Mouse (Mus musculus): ENCODE results near the gene Ralgps2. TPM values are rescaled to one million over a fixed set of nuclear protein-coding genes. Genes with fewer than 3 reads are reported as not detected.

The Ralgps2 gene
- total RNA-seq, 2 experiments from 2014 or later = 12.7 to 22.4 TPM

- no peak for ATAC-seq (replicated peaks; ENCODE audit: low FRiP score, low TSS enrichment, poor library complexity, severe bottlenecking)
Measured at GRCm38 (mm10) chr1:156852872-156853271, 86.6 kb downstream of the Ralgps2 start.

GRCm38 (mm10) chr1:156852409-156852808, 87.0 kb downstream of the Ralgps2 start:
- ATAC-seq (replicated peaks; ENCODE audit: low FRiP score, low TSS enrichment, poor library complexity, severe bottlenecking) = no peak

GRCm38 (mm10) chr1:156847098-156847497, 92.3 kb downstream of the Ralgps2 start:
- ATAC-seq (replicated peaks; ENCODE audit: low FRiP score, low TSS enrichment, poor library complexity, severe bottlenecking) = 0 out of 2 replicates have a peak, but pooled peaks have one; percentile 55

GRCm38 (mm10) chr1:156841625-156842339, 97.6 kb downstream of the Ralgps2 start:
- peak; percentile 61 for ATAC-seq (replicated peaks; ENCODE audit: low FRiP score, low TSS enrichment, poor library complexity, severe bottlenecking)

- no peak for ATAC-seq (replicated peaks; ENCODE audit: low FRiP score, low TSS enrichment, poor library complexity, severe bottlenecking)
Measured at GRCm38 (mm10) chr1:156838695-156839094, 100.7 kb downstream of the Ralgps2 start.

- no peak for ATAC-seq (replicated peaks; ENCODE audit: low FRiP score, low TSS enrichment, poor library complexity, severe bottlenecking)
Measured at GRCm38 (mm10) chr1:156838177-156838576, 101.2 kb downstream of the Ralgps2 start, which contains the start of gene Angptl1. Gene Angptl1, plus strand, starts transcription at chr1:156838562.

- no peak for ATAC-seq (replicated peaks; ENCODE audit: low FRiP score, low TSS enrichment, poor library complexity, severe bottlenecking)
Measured at GRCm38 (mm10) chr1:156819236-156819635, 120.2 kb downstream of the Ralgps2 start.

GRCm38 (mm10) chr1:156813485-156813884, 125.9 kb downstream of the Ralgps2 start:
- ATAC-seq (replicated peaks; ENCODE audit: low FRiP score, low TSS enrichment, poor library complexity, severe bottlenecking) = no peak

GRCm38 (mm10) chr1:156812716-156813115, 126.7 kb downstream of the Ralgps2 start:
- ATAC-seq (replicated peaks; ENCODE audit: low FRiP score, low TSS enrichment, poor library complexity, severe bottlenecking) = no peak

GRCm38 (mm10) chr1:156811928-156812327, 127.5 kb downstream of the Ralgps2 start:
- no peak for ATAC-seq (replicated peaks; ENCODE audit: low FRiP score, low TSS enrichment, poor library complexity, severe bottlenecking)

GRCm38 (mm10) chr1:156808332-156808731, 131.1 kb downstream of the Ralgps2 start:
- ATAC-seq (replicated peaks; ENCODE audit: low FRiP score, low TSS enrichment, poor library complexity, severe bottlenecking) = 0 out of 2 replicates have a peak, but pooled peaks have one; percentile 18

GRCm38 (mm10) chr1:156801276-156801675, 138.2 kb downstream of the Ralgps2 start:
- no peak for ATAC-seq (replicated peaks; ENCODE audit: low FRiP score, low TSS enrichment, poor library complexity, severe bottlenecking)

GRCm38 (mm10) chr1:156796251-156796650, 143.2 kb downstream of the Ralgps2 start:
- ATAC-seq (replicated peaks; ENCODE audit: low FRiP score, low TSS enrichment, poor library complexity, severe bottlenecking) = no peak

GRCm38 (mm10) chr1:156789844-156790490, 149.5 kb downstream of the Ralgps2 start:
- no peak for ATAC-seq (replicated peaks; ENCODE audit: low FRiP score, low TSS enrichment, poor library complexity, severe bottlenecking)

GRCm38 (mm10) chr1:156787164-156787863, 152.1 kb downstream of the Ralgps2 start:
- ATAC-seq (replicated peaks; ENCODE audit: low FRiP score, low TSS enrichment, poor library complexity, severe bottlenecking) = no peak

GRCm38 (mm10) chr1:156786074-156786473, 153.4 kb downstream of the Ralgps2 start:
- 0 out of 2 replicates have a peak, but pooled peaks have one; percentile 48 for ATAC-seq (replicated peaks; ENCODE audit: low FRiP score, low TSS enrichment, poor library complexity, severe bottlenecking)

- no peak for ATAC-seq (replicated peaks; ENCODE audit: low FRiP score, low TSS enrichment, poor library complexity, severe bottlenecking)
Measured at GRCm38 (mm10) chr1:156784974-156785373, 154.5 kb downstream of the Ralgps2 start.

- ATAC-seq (replicated peaks; ENCODE audit: low FRiP score, low TSS enrichment, poor library complexity, severe bottlenecking) = no peak
Measured at GRCm38 (mm10) chr1:156784116-156784515, 155.3 kb downstream of the Ralgps2 start.

GRCm38 (mm10) chr1:156781971-156782850, 157.2 kb downstream of the Ralgps2 start:
- ATAC-seq (replicated peaks; ENCODE audit: low FRiP score, low TSS enrichment, poor library complexity, severe bottlenecking) = 0 out of 2 replicates have a peak, but pooled peaks have one; percentile 26
